Mouse (Mus musculus): Measurements from ENCODE around the gene Dock3. TPM values are rescaled to one million over a fixed set of nuclear protein-coding genes. Genes with fewer than 3 reads are reported as not detected.

Dock3 gene
- polyA plus RNA-seq, 1 experiment from 2014 or later = 0.41 TPM

DNA sequence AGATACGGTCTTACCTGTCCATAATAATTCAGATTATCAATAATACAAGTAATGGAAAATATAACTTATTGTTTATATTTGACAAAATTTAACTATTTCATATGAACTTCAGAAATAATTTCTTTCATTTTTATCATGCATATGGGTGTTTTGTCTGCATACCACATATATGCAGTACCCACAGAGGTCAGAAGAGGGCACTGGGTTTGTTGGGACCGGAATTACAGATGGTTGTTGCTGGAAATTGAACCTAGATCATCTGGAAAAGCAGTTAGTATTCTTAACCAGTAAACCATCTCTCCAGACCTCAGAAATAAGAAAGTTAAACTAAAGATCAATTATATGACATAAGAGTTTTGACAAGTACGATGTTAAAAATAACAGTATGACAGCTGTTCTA is 261.0 kb downstream of the Dock3 start:
- Histone ChIP-seq H3K4me1 (no peaks in the 10 kb centered on the region), H3K9ac (no peak overlapping the region), H3K27me3 (no peaks in the 10 kb centered on the region), H3K9me3 (no peaks in the 10 kb centered on the region), H3K4me2 (no peak overlapping the region), H3K27ac (no peak overlapping the region), H3K36me3 (no peaks in the 10 kb centered on the region), H3K4me3 (no peak overlapping the region)
- 59% methylated on average over 3 of the region's 3 CpGs for WGBS
- no peak for ATAC-seq (ENCODE audit: insufficient number of reproducible peaks, low FRiP score, low TSS enrichment, low read depth)

DNA sequence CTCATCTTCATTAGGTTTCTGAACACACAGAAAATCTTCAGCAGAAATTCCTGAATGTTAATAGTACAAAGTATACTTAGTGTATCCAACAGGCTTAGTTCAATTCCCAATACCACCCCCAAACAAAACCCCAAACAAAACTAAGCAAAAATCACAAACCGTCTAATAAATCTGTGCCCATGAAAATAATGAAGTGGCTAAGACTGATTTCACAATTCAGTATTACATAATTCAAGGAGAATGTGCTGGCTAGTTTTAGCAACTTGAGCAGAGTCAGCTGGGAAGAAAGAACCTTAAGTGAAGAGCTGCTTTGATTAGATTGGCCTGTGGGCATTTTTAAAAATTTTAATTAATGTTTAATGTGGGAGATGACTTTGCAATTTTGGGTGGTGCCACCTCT is 273.3 kb downstream of the Dock3 start:
- WGBS = 81% methylated on average over 1 of the region's 1 CpGs

DNA sequence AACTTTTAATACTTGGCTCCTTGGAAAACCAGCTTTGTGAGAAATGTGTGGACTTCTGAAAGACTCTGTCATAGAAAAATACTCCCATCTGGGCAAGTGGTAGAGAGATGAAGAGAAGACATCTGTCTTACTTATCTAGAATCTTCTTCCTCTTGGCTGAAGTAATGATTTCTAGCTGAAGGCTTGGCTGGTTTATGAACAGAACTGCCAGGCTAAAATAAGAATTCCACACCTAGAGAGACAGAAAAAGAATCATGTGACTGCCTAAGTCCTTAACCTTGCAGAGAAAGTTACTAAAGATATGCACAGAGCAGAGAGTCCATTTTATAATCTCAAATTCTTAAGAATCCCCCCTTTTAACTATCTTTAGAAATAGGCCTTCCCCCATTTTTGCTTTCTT is 276.2 kb downstream of the Dock3 start:
- no peaks in the 10 kb centered on the region for H3K4me1 ChIP-seq
- H3K9ac ChIP-seq = no peak overlapping the region
- H3K9me3 ChIP-seq = no peaks in the 10 kb centered on the region
- no peak overlapping the region for H3K27ac ChIP-seq
- ATAC-seq (ENCODE audit: insufficient number of reproducible peaks, low FRiP score, low TSS enrichment, low read depth) = no peak
- no peak overlapping the region for H3K4me3 ChIP-seq
- no peaks in the 10 kb centered on the region for H3K36me3 ChIP-seq
- no peaks in the 10 kb centered on the region for H3K27me3 ChIP-seq
- no peak overlapping the region for H3K4me2 ChIP-seq

More for the DNA sequence above, 273.3 kb downstream of the Dock3 start:
- H3K9ac ChIP-seq = no peak overlapping the region
- H3K27ac ChIP-seq = no peak overlapping the region
- no peak for ATAC-seq (ENCODE audit: insufficient number of reproducible peaks, low FRiP score, low TSS enrichment, low read depth)
- no peaks in the 10 kb centered on the region for H3K9me3 ChIP-seq
- H3K36me3 ChIP-seq = no peaks in the 10 kb centered on the region
- no peaks in the 10 kb centered on the region for H3K27me3 ChIP-seq
- no peaks in the 10 kb centered on the region for H3K4me1 ChIP-seq
- no peak overlapping the region for H3K4me2 ChIP-seq
- no peak overlapping the region for H3K4me3 ChIP-seq

DNA sequence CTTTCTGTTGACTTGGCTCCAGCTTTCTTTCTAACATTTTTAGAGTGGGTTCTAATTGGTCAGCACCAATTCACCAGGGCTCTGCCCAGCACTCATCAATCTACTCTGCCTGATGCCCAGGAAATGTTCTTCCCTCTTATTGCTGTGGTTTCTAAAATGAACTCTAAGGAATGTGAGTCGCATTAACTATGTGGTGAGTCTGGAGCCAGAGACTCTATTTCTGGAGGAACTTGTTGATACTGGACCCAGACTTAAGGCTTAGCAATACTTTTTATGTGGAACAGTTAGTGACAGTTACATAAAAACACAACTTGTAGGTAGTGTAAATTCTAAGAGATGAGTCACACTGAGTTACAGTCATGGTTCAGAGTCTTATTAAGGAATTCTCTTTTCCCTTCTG is 296.7 kb downstream of the Dock3 start:
- Histone ChIP-seq H3K36me3 (no peaks in the 10 kb centered on the region), H3K27ac (no peak overlapping the region), H3K9ac (no peak overlapping the region), H3K27me3 (no peaks in the 10 kb centered on the region), H3K4me3 (no peak overlapping the region), H3K9me3 (no peaks in the 10 kb centered on the region), H3K4me2 (no peak overlapping the region), H3K4me1 (no peaks in the 10 kb centered on the region)
- WGBS = 73% methylated on average over 1 of the region's 1 CpGs
- no peak for ATAC-seq (ENCODE audit: insufficient number of reproducible peaks, low FRiP score, low TSS enrichment, low read depth)

DNA sequence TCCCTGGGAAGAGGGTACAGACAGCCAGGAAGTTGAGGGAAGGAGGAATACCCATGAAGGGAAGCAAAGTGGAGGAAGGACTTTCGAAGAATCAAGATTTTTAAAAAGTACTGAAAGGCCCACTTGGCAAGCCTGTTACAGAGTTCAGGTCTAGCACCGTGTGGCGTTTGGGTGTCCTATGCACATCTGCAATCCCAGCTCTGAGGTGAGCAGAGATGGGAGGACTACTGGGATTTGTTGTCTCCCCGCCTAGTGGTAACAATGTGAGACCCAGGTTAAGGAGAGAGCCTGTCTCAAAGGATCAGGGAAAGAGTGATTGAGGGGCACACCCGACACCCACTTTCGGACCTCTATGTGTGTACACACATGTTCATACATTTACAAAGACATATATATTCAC is 316.8 kb downstream of the Dock3 start:
- H3K9ac ChIP-seq = no peak overlapping the region
- 82% methylated on average over 6 of the region's 6 CpGs for WGBS
- no peaks in the 10 kb centered on the region for H3K4me1 ChIP-seq
- no peaks in the 10 kb centered on the region for H3K36me3 ChIP-seq
- no peak overlapping the region for H3K27ac ChIP-seq
- no peak overlapping the region for H3K4me3 ChIP-seq
- no peaks in the 10 kb centered on the region for H3K27me3 ChIP-seq
- ATAC-seq (ENCODE audit: insufficient number of reproducible peaks, low FRiP score, low TSS enrichment, low read depth) = no peak
- no peaks in the 10 kb centered on the region for H3K9me3 ChIP-seq
- no peak overlapping the region for H3K4me2 ChIP-seq

DNA sequence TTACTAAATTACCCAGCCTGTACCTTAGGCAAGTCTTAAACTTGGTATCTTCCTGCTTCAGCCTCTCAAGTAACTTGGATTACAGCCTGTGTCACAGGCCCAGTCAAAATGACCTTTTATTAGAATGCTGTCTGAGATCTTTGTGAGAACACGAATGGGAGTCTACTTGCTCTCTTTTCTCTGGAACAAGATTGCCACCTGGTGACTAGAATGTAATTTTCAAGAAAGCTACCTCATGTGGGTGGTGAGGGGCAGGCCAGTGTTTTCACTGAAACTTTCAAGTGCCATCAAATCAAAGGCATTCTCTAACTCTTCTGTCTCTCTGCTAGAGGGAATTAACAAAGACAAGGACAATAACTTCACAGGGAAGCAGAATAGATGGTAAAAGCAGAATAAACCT is 317.9 kb downstream of the Dock3 start:
- no peak overlapping the region for H3K27ac ChIP-seq
- H3K9me3 ChIP-seq = no peaks in the 10 kb centered on the region
- ATAC-seq (ENCODE audit: insufficient number of reproducible peaks, low FRiP score, low TSS enrichment, low read depth) = no peak
- no peaks in the 10 kb centered on the region for H3K36me3 ChIP-seq
- no peak overlapping the region for H3K4me2 ChIP-seq
- no peaks in the 10 kb centered on the region for H3K4me1 ChIP-seq
- no peak overlapping the region for H3K9ac ChIP-seq
- H3K27me3 ChIP-seq = no peaks in the 10 kb centered on the region
- H3K4me3 ChIP-seq = no peak overlapping the region
- 7% methylated on average over 1 of the region's 1 CpGs for WGBS

DNA sequence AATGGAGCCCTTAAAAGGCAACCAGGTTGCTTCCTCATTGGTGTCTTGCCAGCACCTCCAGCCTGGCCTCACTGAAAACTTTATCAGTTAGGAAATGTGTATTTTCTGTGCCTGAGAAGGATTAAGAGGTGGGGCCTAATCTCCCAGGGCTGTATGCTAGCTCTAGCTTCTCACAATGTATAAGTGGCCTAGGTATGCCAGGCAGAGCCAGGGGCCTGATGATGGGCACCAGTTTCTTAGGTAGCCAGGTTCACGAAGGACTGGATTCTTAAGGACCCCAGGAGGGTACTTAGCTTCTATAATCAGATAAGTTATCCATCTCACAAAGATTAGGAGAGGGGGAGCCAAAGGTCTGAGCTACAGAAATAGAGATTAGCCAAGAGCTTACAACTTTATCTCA is 320.1 kb downstream of the Dock3 start:
- ATAC-seq (ENCODE audit: insufficient number of reproducible peaks, low FRiP score, low TSS enrichment, low read depth) = no peak
- WGBS = 74% methylated on average over 1 of the region's 1 CpGs
- no peak overlapping the region for H3K27ac ChIP-seq
- no peaks in the 10 kb centered on the region for H3K9me3 ChIP-seq
- no peaks in the 10 kb centered on the region for H3K36me3 ChIP-seq
- H3K9ac ChIP-seq = no peak overlapping the region
- no peaks in the 10 kb centered on the region for H3K4me1 ChIP-seq
- no peak overlapping the region for H3K4me2 ChIP-seq
- H3K4me3 ChIP-seq = no peak overlapping the region
- no peaks in the 10 kb centered on the region for H3K27me3 ChIP-seq

DNA sequence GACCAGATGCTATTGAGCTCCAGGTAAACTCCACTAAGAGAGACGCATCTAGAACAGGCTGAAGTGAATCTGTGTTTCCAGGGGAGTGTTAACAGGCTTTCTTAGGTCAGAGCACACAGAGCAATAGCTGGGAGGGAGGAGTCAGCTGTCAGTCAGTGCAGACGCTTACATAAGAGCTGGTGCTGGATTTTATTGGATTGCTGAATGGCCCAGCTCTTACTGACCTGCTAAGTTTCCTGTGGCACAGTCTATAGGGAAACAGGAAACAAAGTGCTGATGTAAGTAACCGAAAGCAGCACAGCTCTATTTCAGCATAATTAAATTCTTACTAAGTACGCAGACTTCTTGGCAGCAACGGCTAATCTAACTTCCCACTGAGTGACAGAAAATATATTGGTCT is 323.0 kb downstream of the Dock3 start:
- H3K4me2 ChIP-seq = no peak overlapping the region
- no peaks in the 10 kb centered on the region for H3K9me3 ChIP-seq
- H3K9ac ChIP-seq = no peak overlapping the region
- ATAC-seq (ENCODE audit: insufficient number of reproducible peaks, low FRiP score, low TSS enrichment, low read depth) = no peak
- no peaks in the 10 kb centered on the region for H3K4me1 ChIP-seq
- no peak overlapping the region for H3K27ac ChIP-seq
- WGBS = 19% methylated on average over 5 of the region's 5 CpGs
- no peaks in the 10 kb centered on the region for H3K36me3 ChIP-seq
- no peak overlapping the region for H3K4me3 ChIP-seq
- no peaks in the 10 kb centered on the region for H3K27me3 ChIP-seq

DNA sequence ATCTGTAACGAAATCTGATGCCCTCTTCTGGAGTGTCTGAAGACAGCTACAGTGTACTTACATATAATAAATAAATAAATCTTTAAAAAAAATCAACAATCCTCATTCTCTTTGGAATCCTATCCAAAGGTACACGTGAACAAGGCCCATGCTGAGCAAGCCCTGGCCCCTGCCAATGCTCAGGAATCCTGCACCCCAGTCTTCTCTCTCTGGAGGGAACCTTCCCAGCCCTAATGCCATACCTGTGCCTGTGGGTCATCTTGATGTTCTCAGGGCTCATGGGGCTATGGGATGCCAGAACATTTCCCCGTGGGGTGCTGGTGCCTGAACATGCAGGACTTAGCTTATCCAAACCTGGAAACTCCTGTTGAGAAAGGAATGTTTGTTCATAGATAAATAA is 323.5 kb downstream of the Dock3 start:
- Histone ChIP-seq H3K4me1 (no peaks in the 10 kb centered on the region), H3K9me3 (no peaks in the 10 kb centered on the region), H3K9ac (no peak overlapping the region), H3K36me3 (no peaks in the 10 kb centered on the region), H3K4me3 (no peak overlapping the region), H3K4me2 (no peak overlapping the region), H3K27me3 (no peaks in the 10 kb centered on the region), H3K27ac (no peak overlapping the region)
- no peak for ATAC-seq (ENCODE audit: insufficient number of reproducible peaks, low FRiP score, low TSS enrichment, low read depth)
- WGBS = 86% methylated on average over 3 of the region's 3 CpGs

DNA sequence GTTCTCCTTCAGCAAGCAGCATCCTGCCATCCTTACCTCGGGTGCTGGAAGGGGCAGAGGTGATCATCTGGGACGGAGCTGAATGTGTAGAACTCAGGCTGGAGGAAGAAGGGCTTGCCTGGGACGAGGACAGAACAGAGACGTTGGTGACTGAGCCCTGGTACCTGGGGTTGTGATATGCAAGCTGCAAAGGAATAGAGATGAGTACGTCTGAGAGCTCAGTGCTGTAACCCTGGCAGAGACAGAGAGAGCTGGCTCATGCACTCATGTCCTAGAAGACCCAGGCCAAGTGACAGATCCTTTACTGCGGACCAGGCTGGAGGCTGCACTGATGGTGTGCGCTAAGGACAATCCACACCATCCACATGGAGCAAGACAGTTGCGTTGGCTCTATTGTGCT is 325.1 kb downstream of the Dock3 start:
- WGBS = 84% methylated on average over 8 of the region's 8 CpGs
- Histone ChIP-seq H3K4me1 (no peaks in the 10 kb centered on the region), H3K9me3 (no peaks in the 10 kb centered on the region), H3K9ac (no peak overlapping the region), H3K4me2 (no peak overlapping the region), H3K36me3 (no peaks in the 10 kb centered on the region), H3K27me3 (no peaks in the 10 kb centered on the region), H3K4me3 (no peak overlapping the region), H3K27ac (no peak overlapping the region)
- ATAC-seq (ENCODE audit: insufficient number of reproducible peaks, low FRiP score, low TSS enrichment, low read depth) = no peak

DNA sequence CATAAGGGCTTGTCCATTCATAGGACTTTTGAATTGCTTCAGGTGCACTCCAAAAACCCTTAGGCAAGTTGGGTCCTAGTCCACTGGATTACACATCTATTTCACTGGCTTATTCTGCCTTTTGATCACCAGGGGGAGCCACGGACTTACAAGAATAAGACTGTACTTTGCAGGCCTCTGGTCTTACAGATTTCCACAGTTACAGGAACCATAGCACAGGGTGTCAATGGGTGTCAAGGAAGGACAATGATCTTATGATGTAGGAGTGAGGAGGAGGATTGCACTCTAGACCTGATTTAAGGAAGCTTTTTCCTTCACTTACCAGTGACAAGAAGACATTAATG is 327.9 kb downstream of the Dock3 start:
- no peak overlapping the region for H3K27ac ChIP-seq
- H3K4me2 ChIP-seq = no peak overlapping the region
- H3K27me3 ChIP-seq = no peaks in the 10 kb centered on the region
- no peak overlapping the region for H3K9ac ChIP-seq
- 10% methylated on average over 1 of the region's 1 CpGs for WGBS
- H3K4me1 ChIP-seq = no peaks in the 10 kb centered on the region
- no peak overlapping the region for H3K4me3 ChIP-seq
- ATAC-seq (ENCODE audit: insufficient number of reproducible peaks, low FRiP score, low TSS enrichment, low read depth) = no peak
- no peaks in the 10 kb centered on the region for H3K36me3 ChIP-seq
- H3K9me3 ChIP-seq = no peaks in the 10 kb centered on the region

DNA sequence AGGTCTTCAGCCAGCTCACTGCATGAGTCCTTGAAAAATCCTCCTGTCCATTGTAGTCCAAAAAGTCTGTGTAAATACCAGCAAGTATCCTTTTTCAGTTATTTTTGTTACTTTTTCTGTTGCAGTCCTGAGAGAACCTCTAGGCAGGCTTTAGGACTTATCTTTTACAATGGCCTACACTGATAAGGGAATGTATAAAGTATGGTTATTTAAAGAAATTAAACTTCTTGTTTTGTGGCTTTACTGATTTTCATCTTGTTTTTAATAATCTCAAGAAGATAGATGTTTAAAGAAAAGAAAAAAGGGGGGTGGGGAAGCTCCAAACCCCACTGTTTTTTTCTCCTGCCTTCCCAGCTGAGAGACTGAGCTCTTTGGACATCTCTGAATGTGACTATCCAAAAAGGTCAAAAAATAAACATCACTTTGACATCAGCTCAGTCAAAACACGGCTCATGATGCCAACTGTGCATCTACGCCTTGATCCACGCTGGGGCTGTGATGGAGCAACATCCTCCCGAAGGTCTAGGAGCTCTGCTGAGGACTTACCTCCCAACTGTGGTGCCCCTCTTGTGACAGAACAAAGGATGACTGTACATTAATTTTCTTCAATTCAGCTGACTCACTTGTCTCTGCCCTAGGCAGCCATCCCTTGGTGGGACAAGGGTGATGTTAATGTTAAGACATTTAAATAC is 328.5 kb downstream of the Dock3 start:
- no peak overlapping the region for H3K27ac ChIP-seq
- no peak overlapping the region for H3K9ac ChIP-seq
- H3K4me2 ChIP-seq = no peak overlapping the region
- no peak overlapping the region for H3K4me3 ChIP-seq
- ATAC-seq (ENCODE audit: insufficient number of reproducible peaks, low FRiP score, low TSS enrichment, low read depth) = no peak
- no peaks in the 10 kb centered on the region for H3K4me1 ChIP-seq
- no peaks in the 10 kb centered on the region for H3K36me3 ChIP-seq
- WGBS = 69% methylated on average over 4 of the region's 4 CpGs
- no peaks in the 10 kb centered on the region for H3K9me3 ChIP-seq
- H3K27me3 ChIP-seq = no peaks in the 10 kb centered on the region

DNA sequence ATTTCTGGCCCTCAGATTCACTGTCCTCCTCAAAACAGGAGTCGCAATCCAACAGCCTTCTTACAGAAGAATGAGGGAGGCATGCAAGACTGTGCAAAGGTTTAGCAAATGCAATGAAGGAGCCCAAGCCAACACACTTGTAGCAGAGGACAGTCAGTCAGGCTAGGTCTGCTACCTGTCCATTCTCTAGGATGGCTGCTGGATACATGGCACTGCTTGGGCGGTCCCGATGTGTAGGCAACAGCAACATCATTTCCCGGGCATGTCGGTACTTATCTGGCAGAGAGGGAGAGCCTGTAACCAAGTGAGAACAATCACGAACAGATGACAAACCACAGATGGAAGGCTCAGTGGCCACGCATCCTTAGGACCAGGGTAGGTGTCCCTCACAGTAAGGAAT is 330.1 kb downstream of the Dock3 start:
- no peak overlapping the region for H3K9ac ChIP-seq
- no peaks in the 10 kb centered on the region for H3K27me3 ChIP-seq
- H3K4me2 ChIP-seq = no peak overlapping the region
- no peaks in the 10 kb centered on the region for H3K36me3 ChIP-seq
- no peaks in the 10 kb centered on the region for H3K4me1 ChIP-seq
- no peak overlapping the region for H3K4me3 ChIP-seq
- no peak for ATAC-seq (ENCODE audit: insufficient number of reproducible peaks, low FRiP score, low TSS enrichment, low read depth)
- H3K27ac ChIP-seq = no peak overlapping the region
- WGBS = 91% methylated on average over 7 of the region's 7 CpGs
- no peaks in the 10 kb centered on the region for H3K9me3 ChIP-seq
